ENCODE assay signal across 28 mouse cellular contexts in the genomic region with DNA sequence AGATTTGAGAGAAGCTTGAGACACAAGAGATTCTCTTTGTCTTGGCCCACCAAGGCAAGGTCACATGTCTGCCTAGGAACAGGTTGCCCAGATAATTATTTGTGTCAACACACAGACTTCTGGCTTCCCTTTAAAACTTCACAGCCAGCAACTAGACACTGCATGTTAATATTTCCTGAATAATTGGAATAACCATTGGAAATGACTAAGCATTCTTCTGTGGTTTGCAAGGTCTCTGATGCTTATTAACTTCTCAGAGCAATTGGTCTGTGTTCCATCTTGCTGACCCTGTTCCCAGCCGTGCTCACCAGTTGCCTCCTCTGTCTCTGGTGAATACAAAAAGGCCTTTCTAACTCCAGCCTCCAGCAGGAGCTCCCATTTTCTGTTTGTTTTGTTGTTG. TPM values are rescaled to one million over a fixed set of nuclear protein-coding genes. Genes with fewer than 3 reads are reported as not detected.
DNase-seq lines count a peak whose midpoint lies in the region; ATAC-seq and TF ChIP-seq lines count a peak whose summit lies in the region.
"Had no signal": no experiment of that assay in that cellular context is flagged by ENCODE, and none has a peak within 500 bp of the region (broad histone marks: within the 10 kb centered on the region; RNA-seq: fewer than 3 reads in every experiment).

No protein-coding gene starts in this region.

- DNase-seq in kidney, adult 2 months = peak; percentile 86
- no peak for DNase-seq in kidney, adult 11 months
- peak; percentile 87 for DNase-seq in kidney, adult 9 months
- peak; percentile 22 for DNase-seq in 416B (ENCODE audit: low read depth)
- no peak for DNase-seq in layer of hippocampus, adult 2 months (ENCODE audit: low spot score in 2 of 2)
- DNase-seq: adrenal gland, adult 8-10 months; adrenal gland, postnatal 14 days; adrenal gland, postnatal 36 days; cerebellum, adult 11-12 months; cerebellum, adult 2 months; cerebellum, adult 9-10 months; cerebellum, postnatal 10 days; cerebellum, postnatal 25 days had no signal

- no peak for TF ChIP-seq CTCF in kidney, adult 2 months (conservative IDR thresholded peaks at IDR 0.05; ENCODE audit: insufficient read depth, insufficient read length, low read depth, low read length)
- TF ChIP-seq CTCF in layer of hippocampus, adult 2 months (conservative IDR thresholded peaks at IDR 0.05) = no peak

- H3K36me3 ChIP-seq in kidney, adult 2 months (ENCODE audit: control insufficient read depth, insufficient read depth, low read length) = no peaks in the 10 kb centered on the region
- H3K36me3 ChIP-seq in kidney, embryonic 15.5 days = no peaks in the 10 kb centered on the region
- H3K36me3 ChIP-seq: embryonic facial prominence, embryonic 10.5 days; embryonic facial prominence, embryonic 12.5 days; forebrain, embryonic 15.5 days had no signal

- no peak overlapping the region for H3K9ac ChIP-seq in kidney, embryonic 15.5 days
- H3K9ac ChIP-seq: embryonic facial prominence, embryonic 12.5 days; forebrain, embryonic 13.5 days; forebrain, embryonic 15.5 days had no signal

- no peak for TF ChIP-seq POLR2A in kidney, adult 2 months (IDR thresholded peaks at IDR 0.05; ENCODE audit: low read depth, low read length)

- H3K27ac ChIP-seq in kidney, adult 2 months (ENCODE audit: insufficient read depth, low read depth, low read length) = peak overlapping the region; percentile 86
- H3K27ac ChIP-seq in kidney, embryonic 15.5 days = no peak overlapping the region
- no peak overlapping the region for H3K27ac ChIP-seq in layer of hippocampus, adult 2 months
- H3K27ac ChIP-seq: embryonic facial prominence, embryonic 10.5 days; embryonic facial prominence, embryonic 12.5 days; forebrain, embryonic 13.5 days; forebrain, embryonic 15.5 days had no signal

- no peak overlapping the region for H3K4me2 ChIP-seq in kidney, embryonic 15.5 days
- H3K4me2 ChIP-seq: embryonic facial prominence, embryonic 12.5 days; forebrain, embryonic 13.5 days; forebrain, embryonic 15.5 days had no signal

- no peak overlapping the region for H3K4me3 ChIP-seq in kidney, adult 2 months (ENCODE audit: insufficient read depth, low read depth, low read length)
- no peak overlapping the region for H3K4me3 ChIP-seq in kidney, embryonic 15.5 days (replicated peaks)
- no peak overlapping the region for H3K4me3 ChIP-seq in layer of hippocampus, adult 2 months
- H3K4me3 ChIP-seq: embryonic facial prominence, embryonic 10.5 days; embryonic facial prominence, embryonic 12.5 days; forebrain, embryonic 13.5 days; forebrain, embryonic 15.5 days had no signal

- WGBS in kidney, adult 2 months = 48% methylated on average over 1 of the region's 1 CpGs
- 59% methylated on average over 1 of the region's 1 CpGs for WGBS in kidney, embryonic 15.5 days

- H3K4me1 ChIP-seq in kidney, adult 2 months (ENCODE audit: control insufficient read depth, insufficient read depth, low read length) = peaks cover 8% of the 10 kb centered on the region
- no peaks in the 10 kb centered on the region for H3K4me1 ChIP-seq in kidney, embryonic 15.5 days
- H3K4me1 ChIP-seq: embryonic facial prominence, embryonic 10.5 days; embryonic facial prominence, embryonic 12.5 days; forebrain, embryonic 13.5 days; forebrain, embryonic 15.5 days had no signal

- ATAC-seq in kidney, embryonic 15.5 days (replicated peaks; ENCODE audit: low FRiP score) = no peak
- ATAC-seq in hematopoietic stem cell, adult 5-6 weeks (replicated peaks in 1 of 2; ENCODE audit: insufficient read depth in 1 of 2, low FRiP score in 2 of 2, low TSS enrichment in 1 of 2, low read depth in 1 of 2, poor library complexity in 2 of 2, severe bottlenecking in 2 of 2) = peak; percentile 14 to 17; a peak in 1 of 4 replicates
- ATAC-seq: activated CD4-positive, CD25-positive, alpha-beta regulatory T cell, adult 4 months; forebrain, embryonic 13.5 days; forebrain, embryonic 15.5 days; Patski had no signal

- no peaks in the 10 kb centered on the region for H3K27me3 ChIP-seq in kidney, adult 2 months (replicated peaks; ENCODE audit: control insufficient read depth, insufficient read depth, low read length)
- H3K27me3 ChIP-seq in kidney, embryonic 15.5 days = no peaks in the 10 kb centered on the region
- H3K27me3 ChIP-seq: embryonic facial prominence, embryonic 12.5 days; forebrain, embryonic 13.5 days; forebrain, embryonic 15.5 days had no signal

- no peaks in the 10 kb centered on the region for H3K9me3 ChIP-seq in kidney, embryonic 15.5 days (replicated peaks)
- H3K9me3 ChIP-seq: embryonic facial prominence, embryonic 10.5 days; embryonic facial prominence, embryonic 12.5 days; forebrain, embryonic 13.5 days; forebrain, embryonic 15.5 days had no signal

RNA-seq across cellular contexts. Expression of a gene that starts 17.6 kb away (rescaled TPM):
- 6,577 and 7,570 TPM in 2 replicates for polyA plus RNA-seq in kidney, adult 2 months (2012; rRNA removed)
- 0.53 and 0.58 TPM in 2 replicates for polyA plus RNA-seq in kidney, embryonic 15.5 days (2015; fragmentation: Nextera tagmentation; extraction: Ambion mirVana)
- total RNA-seq in hematopoietic stem cell, adult 5-6 weeks (2017) = not detected in 2 replicates
- not detected for total RNA-seq in layer of hippocampus, adult 2 months (2021)
- total RNA-seq: adrenal gland, adult 18-20 months; adrenal gland, postnatal 14 days; adrenal gland, postnatal 36 days; ES-E14; MEL had no signal
- polyA plus RNA-seq: activated CD4-positive, CD25-positive, alpha-beta regulatory T cell, adult 4 months; C2C12; cerebellum, adult 2 months; cortical plate, adult 2 months; embryonic facial prominence, embryonic 10.5 days; embryonic facial prominence, embryonic 12.5 days; embryonic facial prominence, embryonic 14.5 days; forebrain, embryonic 11.5 days; forebrain, embryonic 13.5 days; forebrain, embryonic 15.5 days; Patski had no signal

Comparison
In these comparisons a context has a peak if more than half of its experiments do, and no peak if none do; other contexts are left out.
1. DNase-seq: peak in kidney, adult 2 months (single experiment), kidney, adult 9 months (single experiment) and 416B (single experiment); none in kidney, adult 11 months (single experiment) and layer of hippocampus, adult 2 months (0 of 2).